Mouse (Mus musculus): ENCODE measurements around the gene Crybb2.

Crybb2 gene

DNA sequence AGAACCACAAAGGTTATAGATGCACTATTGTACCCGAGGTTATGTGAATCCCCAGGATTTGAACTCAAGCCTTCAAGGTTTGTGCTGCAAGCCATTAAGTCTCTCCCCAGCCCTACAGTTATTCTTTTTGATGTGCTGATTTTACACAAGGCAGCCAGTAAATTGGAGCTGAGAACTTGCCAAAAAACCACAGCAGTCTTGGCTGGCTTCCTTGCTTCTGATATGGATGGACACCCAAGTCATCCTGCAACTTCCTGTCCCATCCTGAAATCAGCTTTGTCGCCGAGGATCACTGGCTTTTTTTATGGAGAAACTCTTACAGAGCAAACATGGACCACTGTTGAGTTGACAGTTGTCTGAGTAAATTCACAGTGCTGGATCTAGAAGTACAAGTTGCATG is 39.8 kb downstream of the Crybb2 start:
- no peak for DNase-seq

DNA sequence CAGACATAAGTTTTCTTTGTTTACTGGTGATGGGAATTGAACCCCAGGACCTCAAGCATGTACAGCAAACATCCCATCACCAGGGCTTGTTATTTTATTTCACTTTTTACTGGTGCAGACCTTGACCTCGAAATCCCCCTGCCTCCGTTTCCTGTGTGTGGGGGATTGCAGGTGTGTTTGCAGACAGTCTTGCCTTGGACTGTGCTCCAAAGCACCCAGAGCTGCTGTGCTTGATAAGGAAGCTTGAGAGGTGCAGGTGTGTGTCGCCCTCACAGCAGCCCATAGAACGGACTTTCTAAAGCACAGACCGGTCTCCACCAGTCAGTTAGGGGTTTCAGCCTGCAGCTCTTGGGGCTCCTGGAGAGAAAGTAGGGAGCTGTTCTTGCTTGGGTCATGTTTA is 43.2 kb downstream of the Crybb2 start:
- DNase-seq, result no peak

DNA sequence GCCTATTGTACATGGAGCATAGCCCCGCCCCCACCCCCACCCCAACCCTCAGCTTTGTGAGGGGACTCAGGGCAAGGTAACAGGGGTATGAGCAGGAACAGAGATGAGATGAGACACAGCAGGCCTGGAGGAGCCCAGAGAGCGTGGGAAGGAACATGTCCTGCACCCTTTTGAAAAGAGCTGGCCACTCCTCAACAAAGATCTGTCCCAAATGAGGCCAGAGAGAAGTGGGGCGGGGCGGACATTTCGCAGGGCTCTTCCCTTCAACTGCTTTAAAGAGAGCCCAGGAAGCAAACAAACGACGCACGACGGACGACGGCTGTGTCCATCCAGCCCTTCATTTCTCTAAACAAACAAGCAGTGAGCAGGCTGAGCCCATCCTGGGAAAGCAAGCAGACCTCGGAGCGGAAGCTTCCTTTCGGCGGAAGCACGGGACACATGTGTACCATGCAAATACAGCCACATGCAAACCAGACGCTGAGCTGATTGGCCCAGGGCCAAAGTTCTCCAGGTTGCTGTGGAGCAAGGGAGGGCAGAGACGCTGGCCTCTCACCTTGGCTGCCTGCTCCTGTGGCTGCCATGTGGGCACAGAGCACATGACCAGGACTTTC is 45.7 kb downstream of the Crybb2 start:
- peak; percentile 32 to 37 for DNase-seq

DNA sequence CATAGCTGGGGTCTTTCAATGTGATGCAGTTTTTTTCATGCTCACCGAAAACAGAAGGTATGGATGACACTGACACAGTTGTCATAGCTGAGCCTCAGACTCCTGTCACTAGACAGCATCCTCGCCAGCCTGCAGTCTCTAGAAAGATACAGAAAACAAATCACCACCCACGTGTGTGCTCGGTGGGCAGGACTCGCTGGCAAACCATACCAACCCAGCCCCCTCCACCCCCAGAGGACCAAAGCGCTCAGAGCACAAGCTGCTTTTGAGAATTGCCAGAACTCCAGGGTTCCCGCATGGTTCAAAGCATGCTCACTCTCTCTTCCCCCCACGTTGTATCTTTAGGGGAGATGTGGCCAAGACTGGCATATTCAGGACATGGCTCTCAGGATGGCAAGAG is 51.7 kb downstream of the Crybb2 start:
- DNase-seq, result no peak

DNA sequence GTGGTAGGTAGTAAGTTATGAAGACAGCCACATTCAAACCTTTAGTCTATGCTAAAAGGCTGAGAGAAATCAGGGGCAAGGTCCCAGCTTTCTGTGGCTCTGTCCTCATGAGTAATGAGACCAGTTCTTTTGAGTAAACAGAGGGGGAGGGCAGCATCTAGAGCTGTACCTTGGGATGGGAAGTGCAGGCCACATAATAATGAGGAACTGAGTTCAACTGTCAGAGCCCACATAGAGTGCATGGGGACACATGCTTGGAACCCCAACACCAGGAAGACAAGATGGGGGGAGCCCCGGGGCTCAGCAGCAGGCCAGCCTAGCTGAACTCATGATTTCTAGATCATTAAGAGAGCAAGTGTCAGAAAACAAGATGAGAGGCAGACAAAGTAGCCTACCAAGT is 52.9 kb downstream of the Crybb2 start:
- DNase-seq, result no peak

DNA sequence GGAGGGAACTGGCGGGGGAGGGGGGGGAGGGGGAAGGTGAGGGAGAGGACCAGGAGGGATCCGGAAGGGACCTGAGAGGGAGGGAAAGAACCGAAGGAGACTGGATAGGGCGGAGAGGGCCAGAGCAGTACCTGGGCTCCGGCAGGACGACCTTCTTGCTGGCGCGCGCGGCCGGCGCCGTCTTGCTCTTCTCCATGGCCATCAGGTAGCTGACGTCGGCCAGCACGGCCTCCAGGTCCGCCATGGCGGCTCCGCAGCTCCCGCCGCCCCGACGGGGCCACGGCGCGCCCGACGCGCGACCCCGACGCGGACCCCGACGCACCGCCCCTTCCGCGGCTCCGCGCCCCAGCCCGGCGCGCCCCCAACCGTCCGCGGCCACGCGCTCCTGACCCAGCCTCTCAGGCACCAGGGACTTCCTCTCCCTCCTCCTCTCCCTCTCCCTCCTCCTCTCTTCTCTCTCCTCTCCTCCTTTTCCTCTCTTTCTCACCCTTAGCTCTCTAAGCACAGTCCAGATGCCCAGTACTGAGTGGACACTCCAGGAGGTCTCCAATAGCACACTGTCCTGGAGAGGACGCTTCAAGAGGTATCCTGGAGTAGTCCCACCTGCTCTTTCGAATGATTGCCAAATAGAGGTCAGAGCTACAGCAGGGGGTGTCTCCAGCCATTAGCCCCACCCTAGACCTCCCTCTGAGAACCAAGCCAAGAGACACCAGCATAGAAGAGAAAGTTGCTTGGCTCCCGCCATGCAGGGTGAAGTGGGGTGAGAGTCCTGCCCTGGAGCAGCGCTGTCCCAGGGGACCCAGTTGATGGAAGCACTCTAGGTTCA is 54.5 kb downstream of the Crybb2 start, which contains the start of gene Grk3:
Gene Grk3 (minus strand): TSS at position 556 of the 826 bp plus-strand sequence.
- DNase-seq, result peak; percentile 49 to 52

DNA sequence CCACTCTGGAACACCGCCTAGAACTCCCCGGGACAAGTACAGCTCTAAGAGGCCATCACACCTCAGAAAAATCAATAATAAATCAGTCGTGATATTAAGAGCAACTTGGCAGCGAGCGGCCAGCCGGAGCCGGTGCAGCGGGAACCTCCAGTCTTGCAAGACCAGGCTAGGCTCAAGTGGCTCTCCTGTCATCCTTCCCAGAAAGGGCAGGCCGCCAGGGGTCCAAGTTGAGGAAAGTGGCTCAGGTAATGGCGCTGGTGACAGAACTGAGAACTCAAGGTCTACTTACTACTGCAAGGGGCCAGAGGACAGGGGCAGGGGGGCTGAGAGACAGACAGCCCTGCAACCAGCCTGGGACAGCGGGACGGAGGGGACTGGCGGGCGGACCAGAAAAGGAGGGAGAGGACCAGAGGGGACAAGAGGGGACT is 55.1 kb downstream of the Crybb2 start:
- no peak for DNase-seq

DNA sequence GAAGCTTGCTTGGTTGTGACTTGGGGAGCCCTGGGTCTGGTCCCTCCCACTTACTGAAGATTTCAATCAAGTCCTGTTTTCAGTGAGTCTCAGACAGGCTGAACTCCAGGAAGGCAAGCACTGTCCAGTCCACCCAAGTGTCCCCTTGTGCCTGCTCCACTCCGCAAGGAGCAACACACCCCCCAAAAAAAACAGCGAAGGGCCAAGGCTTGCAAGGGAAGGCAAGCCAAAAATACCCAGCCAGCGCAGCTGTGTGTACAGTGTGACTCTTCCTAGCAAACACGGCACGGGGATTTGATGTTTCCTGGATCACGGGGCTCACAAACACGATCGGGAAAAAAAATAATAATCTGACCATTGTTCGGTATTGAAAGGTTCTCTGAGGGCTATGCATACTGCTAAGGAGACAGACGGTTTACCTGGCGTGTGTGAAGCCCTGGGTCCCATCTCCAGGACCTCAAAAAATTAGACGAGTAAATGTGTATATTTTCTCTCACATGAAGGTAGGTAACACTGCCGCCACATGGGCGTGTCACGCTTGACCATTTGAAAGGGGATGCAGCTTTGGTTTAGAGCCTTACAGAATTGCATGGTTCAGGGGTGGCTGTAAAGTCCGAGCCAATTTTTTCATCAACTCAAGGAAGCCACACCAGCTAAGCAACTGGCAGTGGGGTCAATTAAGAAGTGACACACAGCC is 55.7 kb downstream of the Crybb2 start:
- no peak for DNase-seq

DNA sequence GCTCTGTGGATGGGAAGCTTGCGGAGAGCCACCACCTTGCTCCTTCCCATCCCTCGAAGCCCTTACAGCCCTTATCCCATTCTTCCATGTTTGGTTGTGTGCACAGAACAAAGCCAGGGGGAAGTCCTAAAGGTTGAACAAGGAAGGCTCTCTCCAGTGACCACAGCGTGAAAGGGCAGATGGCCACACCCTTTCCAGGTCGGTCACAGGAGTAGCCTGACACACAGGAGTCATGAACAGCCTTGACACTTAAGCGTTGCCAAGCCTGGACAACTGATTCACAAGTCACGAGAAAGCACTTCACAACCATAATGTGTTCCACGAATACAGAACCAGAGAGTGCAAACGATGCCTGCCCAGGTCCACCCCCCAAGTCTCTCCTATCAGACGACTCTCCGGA is 58.0 kb downstream of the Crybb2 start:
- DNase-seq, result no peak

DNA sequence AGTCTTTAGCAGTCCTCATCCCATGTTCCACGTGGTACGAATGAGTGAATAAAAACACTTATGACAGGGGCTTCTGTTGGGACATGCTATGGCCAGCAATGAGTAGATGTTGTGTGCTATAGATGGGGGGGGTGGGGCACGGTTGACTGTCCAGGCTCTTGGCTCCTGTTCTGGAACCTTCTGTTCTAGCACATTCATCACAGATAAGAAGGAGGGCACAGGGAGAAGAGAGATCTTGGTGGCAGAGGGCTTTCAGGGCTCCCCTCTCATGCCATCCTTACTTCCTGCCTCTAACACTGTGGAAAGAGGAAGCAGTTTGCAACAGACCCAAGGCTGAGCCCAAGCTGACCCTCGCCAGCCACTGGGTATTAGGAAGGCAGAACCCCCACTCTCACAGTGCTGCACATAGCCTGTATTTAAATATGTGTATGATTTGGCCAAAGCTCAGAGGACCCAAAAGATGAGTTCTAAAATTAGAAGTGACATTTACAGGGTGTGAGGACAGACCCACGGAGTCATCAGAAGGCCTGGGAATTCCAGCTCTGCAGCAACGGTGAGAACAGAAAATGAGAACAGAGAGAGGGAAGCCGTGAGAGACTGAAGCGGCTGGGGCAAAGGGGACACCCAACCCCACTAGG is 60.6 kb downstream of the Crybb2 start:
- DNase-seq, result no peak

DNA sequence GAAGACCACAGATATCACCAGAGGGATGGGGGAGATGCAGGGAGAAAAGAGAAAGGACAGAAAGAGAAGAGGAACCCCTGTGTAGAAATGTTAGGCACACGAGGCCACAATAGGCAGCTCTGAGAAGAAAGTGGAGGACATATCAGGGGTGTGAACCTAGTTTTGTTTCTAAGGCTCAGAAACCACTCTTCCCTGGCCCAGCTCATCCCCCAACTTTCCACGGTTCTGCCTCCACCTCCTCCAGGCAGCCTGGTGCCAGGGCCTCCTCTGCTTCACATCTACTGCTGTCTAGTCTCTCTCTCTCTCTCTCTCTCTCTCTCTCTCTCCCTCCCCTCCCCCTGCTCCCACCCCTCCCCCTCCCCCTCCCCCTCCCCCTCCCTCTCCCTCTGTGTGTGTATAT is 61.4 kb downstream of the Crybb2 start:
- DNase-seq, result no peak
